Mouse (Mus musculus): ENCODE measurements around the gene Sprr2a2. TPM values are rescaled to one million over a fixed set of nuclear protein-coding genes. Genes with fewer than 3 reads are reported as not detected.
"Not testable (repeated sequence)": the region's sequence is repeated elsewhere in the genome, so short reads cannot be mapped to it uniquely, and the experiment has no call there.

Sprr2a2 gene
- not detected in 2 replicates for polyA plus RNA-seq (2016; fragmentation: Nextera tagmentation; extraction: Ambion mirVana)

DNA sequence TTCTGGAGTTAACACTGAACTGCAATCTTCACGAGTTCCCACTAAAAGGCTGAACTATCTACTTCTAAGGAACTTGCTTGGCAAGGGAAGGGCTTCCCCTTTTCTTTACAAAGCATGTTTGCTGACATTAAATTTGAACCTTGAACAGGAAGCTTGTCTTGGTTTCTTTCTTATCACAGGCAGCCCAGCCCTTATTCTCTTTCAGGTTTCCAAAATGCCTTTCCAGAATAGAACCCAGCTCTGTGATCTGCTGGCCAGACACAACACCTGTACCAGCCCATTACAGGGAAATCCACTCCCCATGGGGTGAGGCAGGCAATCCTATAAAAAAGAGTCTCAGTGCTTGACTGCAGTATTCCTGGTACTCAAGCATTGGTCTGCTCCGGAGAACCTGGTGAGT, at the start of gene Sprr2a2, which contains the start of gene Sprr2a1:
Gene Sprr2a2, plus strand, starts transcription at position 352 of the 400 bp plus-strand sequence.
Gene Sprr2a1, plus strand, starts transcription at position 231 of the 400 bp plus-strand sequence.
- WGBS, result no CpG with 5 or more reads among the region's 2 CpGs
- H3K9ac ChIP-seq; ATAC-seq (ENCODE audit: insufficient number of reproducible peaks, insufficient read depth, low FRiP score, low TSS enrichment); H3K4me1 ChIP-seq; H3K27ac ChIP-seq; H3K4me3 ChIP-seq; H3K9me3 ChIP-seq; H3K4me2 ChIP-seq (replicated peaks); H3K27me3 ChIP-seq; H3K36me3 ChIP-seq: not testable (repeated sequence)

DNA sequence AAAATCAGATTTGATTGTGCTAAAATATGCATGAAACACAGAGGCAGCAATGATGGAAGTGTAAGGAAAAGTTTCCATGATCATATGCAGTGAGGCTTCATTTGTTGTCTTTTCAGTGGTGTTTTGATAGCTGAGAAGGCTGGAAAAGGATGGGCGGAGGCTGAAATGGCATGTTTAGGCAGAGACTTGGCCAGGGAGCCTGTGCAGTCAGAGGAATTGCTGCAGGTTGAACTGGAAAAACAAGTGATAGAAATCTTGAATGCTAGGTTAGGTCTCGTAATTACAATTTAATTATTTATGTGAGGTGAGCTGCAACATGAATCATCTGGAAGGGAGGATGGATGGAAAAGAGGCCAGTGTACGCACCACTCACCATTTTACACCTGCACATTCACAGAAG, 45.9 kb upstream of the Sprr2a2 start:
- H3K4me3 ChIP-seq, result no peak overlapping the region
- 81% methylated on average over 3 of the region's 3 CpGs for WGBS
- ATAC-seq (ENCODE audit: insufficient number of reproducible peaks, insufficient read depth, low FRiP score, low TSS enrichment), result no peak

DNA sequence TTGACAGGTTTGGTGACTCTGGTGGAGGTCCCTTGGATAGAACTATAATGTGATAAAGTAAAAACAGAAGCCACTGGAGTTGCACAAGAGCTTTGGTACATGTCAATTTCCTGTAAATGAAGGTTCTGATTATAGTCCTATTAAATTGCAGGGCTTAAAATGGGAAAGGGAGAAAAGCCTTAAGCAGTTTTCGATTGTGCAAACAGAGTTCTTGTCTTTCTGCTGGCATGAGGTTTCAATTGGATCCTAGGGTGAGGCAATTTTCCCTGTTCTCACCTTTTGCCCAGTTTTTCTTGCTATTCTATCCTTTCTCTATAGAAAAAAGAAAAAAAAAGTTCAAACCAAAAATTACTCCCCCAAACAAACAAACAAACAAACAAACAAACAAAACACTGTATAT, 38.8 kb upstream of the Sprr2a2 start:
- no peak overlapping the region for H3K27ac ChIP-seq
- 63% methylated on average over 1 of the region's 1 CpGs for WGBS
- no peaks in the 10 kb centered on the region for H3K4me1 ChIP-seq
- H3K9me3 ChIP-seq, result no peaks in the 10 kb centered on the region
- no peak overlapping the region for H3K9ac ChIP-seq
- H3K27me3 ChIP-seq, result no peaks in the 10 kb centered on the region
- no peak for ATAC-seq (ENCODE audit: insufficient number of reproducible peaks, insufficient read depth, low FRiP score, low TSS enrichment)
- no peaks in the 10 kb centered on the region for H3K36me3 ChIP-seq
- no peak overlapping the region for H3K4me3 ChIP-seq
- no peak overlapping the region for H3K4me2 ChIP-seq (replicated peaks)

More for the DNA sequence above, 45.9 kb upstream of the Sprr2a2 start:
- Histone ChIP-seq H3K9me3 (no peaks in the 10 kb centered on the region), H3K27ac (no peak overlapping the region), H3K27me3 (no peaks in the 10 kb centered on the region), H3K36me3 (no peaks in the 10 kb centered on the region), H3K9ac (no peak overlapping the region), H3K4me2 (replicated peaks) (no peak overlapping the region), H3K4me1 (no peaks in the 10 kb centered on the region)

DNA sequence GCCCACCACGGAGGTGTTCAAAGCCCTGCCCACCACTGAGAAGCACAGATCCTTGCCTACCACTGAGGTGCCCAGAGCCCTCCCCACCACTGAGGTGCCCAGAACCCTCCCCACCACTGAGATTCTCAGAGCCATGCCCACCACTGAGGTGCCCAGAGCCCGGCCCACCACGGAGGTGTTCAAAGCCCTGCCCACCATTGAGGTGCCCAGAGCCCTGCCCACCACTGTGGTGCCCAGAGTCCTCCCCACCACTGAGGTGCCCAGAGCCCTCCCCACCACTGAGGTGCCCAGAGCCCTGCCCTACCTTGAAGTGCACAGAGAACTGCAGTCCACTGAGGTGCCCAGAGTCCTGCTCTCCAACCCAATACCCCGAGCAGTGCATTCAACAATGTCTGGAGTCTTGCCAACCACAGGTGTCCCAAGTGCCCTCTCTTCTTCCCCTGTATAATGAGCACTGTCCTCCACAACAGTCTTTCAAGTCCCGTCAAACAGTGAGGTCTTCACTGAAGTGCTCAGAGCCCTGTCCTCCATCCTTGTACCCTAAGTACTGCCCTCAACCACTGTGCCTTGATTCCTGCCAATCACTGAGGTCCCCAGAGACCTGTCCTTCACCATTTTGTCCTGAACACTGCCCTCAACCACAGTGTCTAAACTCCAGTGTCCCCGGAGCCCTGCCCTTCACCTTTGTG, 20.1 kb upstream of the Sprr2a2 start:
- no peak overlapping the region for H3K9ac ChIP-seq
- H3K4me3 ChIP-seq, result no peak overlapping the region
- no peaks in the 10 kb centered on the region for H3K36me3 ChIP-seq
- ATAC-seq (ENCODE audit: insufficient number of reproducible peaks, insufficient read depth, low FRiP score, low TSS enrichment), result 0 out of 2 replicates have a peak, but pooled peaks have one; percentile 60
- no peaks in the 10 kb centered on the region for H3K9me3 ChIP-seq
- H3K27ac ChIP-seq, result no peak overlapping the region
- 80% methylated on average over 6 of the region's 6 CpGs for WGBS
- no peaks in the 10 kb centered on the region for H3K27me3 ChIP-seq
- H3K4me1 ChIP-seq, result no peaks in the 10 kb centered on the region
- no peak overlapping the region for H3K4me2 ChIP-seq (replicated peaks)

DNA sequence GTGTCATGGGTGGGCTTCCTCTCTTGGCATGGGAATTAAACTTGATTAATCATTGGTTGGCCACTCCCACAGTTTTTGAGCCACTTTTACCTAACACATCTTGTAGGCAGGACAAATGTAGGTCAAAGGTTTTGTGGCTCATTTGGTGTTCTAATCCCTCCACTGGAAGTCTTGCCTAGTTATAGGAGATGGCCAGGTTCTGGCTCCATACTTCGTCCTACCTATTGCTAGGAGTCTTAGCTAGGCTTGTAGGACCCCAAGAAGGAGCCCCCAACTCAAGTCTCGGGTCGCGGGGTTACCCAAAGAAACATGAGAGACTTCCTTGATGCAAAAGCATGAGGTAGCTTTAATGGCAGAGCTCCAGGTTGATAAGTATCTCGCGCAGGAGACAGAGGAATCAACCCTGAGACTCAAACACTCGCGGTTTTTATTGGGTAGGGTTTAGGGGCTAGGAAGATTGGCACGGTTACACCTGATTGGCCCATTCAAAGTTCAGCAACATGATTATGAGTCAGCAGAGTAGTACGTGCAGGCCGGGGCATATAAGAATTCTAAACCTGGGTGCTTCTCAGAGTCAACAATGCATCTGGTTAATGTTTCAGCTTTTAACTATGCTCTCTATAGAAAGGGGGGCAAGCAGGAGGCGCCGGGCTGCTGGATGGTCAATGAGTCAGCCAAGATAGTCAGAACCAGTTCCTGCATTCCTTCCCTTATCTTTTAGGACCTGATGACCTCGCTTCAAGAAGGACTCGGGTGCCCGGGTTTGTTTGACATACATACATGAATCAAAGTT, 4.4 kb upstream of the Sprr2a2 start:
- WGBS, result no CpG with 5 or more reads among the region's 16 CpGs
- H3K4me3 ChIP-seq; H3K27ac ChIP-seq; ATAC-seq (ENCODE audit: insufficient number of reproducible peaks, insufficient read depth, low FRiP score, low TSS enrichment); H3K9me3 ChIP-seq; H3K4me2 ChIP-seq (replicated peaks); H3K4me1 ChIP-seq; H3K9ac ChIP-seq; H3K36me3 ChIP-seq; H3K27me3 ChIP-seq: not testable (repeated sequence)

DNA sequence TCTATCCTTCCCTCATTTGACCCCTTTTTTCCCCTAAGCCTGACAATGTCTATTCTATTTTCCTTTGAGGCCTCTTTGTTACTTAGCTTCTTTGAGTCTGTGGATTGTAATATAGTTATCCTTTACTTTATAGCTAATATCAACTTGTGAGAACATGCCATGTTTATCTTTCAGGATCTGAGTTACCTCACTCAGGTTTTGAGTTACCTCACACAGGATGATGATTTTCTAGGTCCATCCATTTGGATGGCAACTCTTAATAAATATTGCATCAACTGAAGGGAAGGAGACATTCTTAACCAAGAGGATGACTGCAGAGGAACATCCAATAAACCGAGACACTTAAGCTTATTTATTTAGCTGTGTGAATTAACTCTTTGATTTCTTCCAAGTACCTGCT, 3.7 kb upstream of the Sprr2a2 start:
- WGBS, result no CpG with 5 or more reads among the region's 1 CpGs
- not testable (repeated sequence) for H3K9ac ChIP-seq

DNA sequence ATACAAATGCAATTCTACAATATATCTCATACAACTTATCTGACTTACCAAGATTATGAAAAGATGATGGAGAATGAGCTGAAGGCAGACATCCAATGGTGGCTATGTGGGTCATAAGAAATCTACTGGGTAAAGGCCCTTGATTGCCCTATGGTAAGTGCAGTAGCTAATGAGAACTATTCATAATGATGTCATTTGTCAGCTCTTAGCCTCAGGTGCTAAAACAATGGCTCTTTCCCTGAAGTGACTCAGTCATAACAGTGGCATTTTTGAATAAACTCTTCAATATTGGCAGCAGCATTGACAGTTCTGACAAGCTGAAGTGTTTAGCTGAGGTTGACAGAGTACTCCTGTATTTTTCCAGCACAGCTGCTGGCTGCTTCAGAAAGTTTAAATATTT, 2.1 kb upstream of the Sprr2a2 start:
- H3K9me3 ChIP-seq; H3K36me3 ChIP-seq; H3K27me3 ChIP-seq; H3K4me1 ChIP-seq; H3K4me2 ChIP-seq (replicated peaks); H3K4me3 ChIP-seq; H3K9ac ChIP-seq; H3K27ac ChIP-seq; ATAC-seq (ENCODE audit: insufficient number of reproducible peaks, insufficient read depth, low FRiP score, low TSS enrichment): not testable (repeated sequence)

More for the DNA sequence above, 3.7 kb upstream of the Sprr2a2 start:
- ATAC-seq (ENCODE audit: insufficient number of reproducible peaks, insufficient read depth, low FRiP score, low TSS enrichment); H3K4me1 ChIP-seq; H3K9me3 ChIP-seq; H3K36me3 ChIP-seq; H3K27ac ChIP-seq; H3K4me3 ChIP-seq; H3K27me3 ChIP-seq; H3K4me2 ChIP-seq (replicated peaks): not testable (repeated sequence)

DNA sequence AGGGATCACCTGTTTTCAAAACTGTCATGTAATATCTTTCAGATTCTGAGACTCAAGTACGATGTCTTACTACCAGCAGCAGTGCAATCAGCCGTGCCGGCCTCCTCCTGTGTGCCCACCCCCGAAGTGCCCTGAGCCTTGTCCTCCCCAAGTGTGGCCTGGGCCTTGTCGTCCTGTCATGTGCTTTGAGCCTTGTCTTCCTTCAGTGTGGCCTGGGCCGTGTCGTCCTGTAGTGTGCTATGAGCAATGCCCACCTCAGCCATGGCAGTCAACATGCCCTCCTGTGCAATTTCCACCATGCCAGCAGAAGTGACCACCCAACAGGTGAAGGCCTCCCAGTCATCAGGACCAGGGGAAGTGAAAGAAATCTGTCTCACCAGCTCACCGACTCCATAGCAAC, 3.3 kb downstream of the Sprr2a2 start:
- peak; percentile 48; the same call in 1 of the 2 replicates for ATAC-seq (ENCODE audit: insufficient number of reproducible peaks, insufficient read depth, low FRiP score, low TSS enrichment)
- H3K4me1 ChIP-seq; H3K27me3 ChIP-seq; H3K9me3 ChIP-seq; H3K9ac ChIP-seq; H3K4me2 ChIP-seq (replicated peaks); H3K27ac ChIP-seq; H3K36me3 ChIP-seq; H3K4me3 ChIP-seq: not testable (repeated sequence)
- no CpG with 5 or more reads among the region's 8 CpGs for WGBS

DNA sequence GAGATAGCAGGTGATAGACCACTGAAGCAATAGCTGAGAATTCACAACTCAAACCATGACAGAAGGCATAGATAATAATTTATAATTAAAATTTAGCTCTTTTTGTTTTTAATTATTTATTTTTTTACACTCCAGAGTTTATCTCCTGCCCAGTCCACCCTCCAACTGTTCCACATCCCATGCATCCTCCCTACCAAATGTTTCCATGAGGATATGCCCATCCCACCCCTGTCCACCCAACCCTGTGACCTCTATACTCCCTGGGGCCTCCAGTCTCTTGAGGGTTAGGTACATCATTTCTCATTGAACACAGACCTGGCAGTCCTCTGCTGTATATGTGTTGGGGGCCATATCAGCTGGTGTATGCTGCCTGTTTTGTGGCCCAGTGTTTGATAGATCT, 8.0 kb downstream of the Sprr2a2 start:
- H3K9ac ChIP-seq; H3K9me3 ChIP-seq; H3K4me3 ChIP-seq; H3K4me2 ChIP-seq (replicated peaks); H3K27ac ChIP-seq; H3K36me3 ChIP-seq; H3K4me1 ChIP-seq; H3K27me3 ChIP-seq; ATAC-seq (ENCODE audit: insufficient number of reproducible peaks, insufficient read depth, low FRiP score, low TSS enrichment): not testable (repeated sequence)

- not testable (repeated sequence) for H3K27me3 ChIP-seq; H3K27ac ChIP-seq; H3K9ac ChIP-seq; H3K4me2 ChIP-seq (replicated peaks); H3K4me3 ChIP-seq; H3K9me3 ChIP-seq; ATAC-seq (ENCODE audit: insufficient number of reproducible peaks, insufficient read depth, low FRiP score, low TSS enrichment); H3K36me3 ChIP-seq; H3K4me1 ChIP-seq
- 78% methylated on average over 3 of the region's 3 CpGs for WGBS
These were observed 11.7 kb downstream of the Sprr2a2 start for GRCm38 (mm10) chr3:92227410-92227809.

DNA sequence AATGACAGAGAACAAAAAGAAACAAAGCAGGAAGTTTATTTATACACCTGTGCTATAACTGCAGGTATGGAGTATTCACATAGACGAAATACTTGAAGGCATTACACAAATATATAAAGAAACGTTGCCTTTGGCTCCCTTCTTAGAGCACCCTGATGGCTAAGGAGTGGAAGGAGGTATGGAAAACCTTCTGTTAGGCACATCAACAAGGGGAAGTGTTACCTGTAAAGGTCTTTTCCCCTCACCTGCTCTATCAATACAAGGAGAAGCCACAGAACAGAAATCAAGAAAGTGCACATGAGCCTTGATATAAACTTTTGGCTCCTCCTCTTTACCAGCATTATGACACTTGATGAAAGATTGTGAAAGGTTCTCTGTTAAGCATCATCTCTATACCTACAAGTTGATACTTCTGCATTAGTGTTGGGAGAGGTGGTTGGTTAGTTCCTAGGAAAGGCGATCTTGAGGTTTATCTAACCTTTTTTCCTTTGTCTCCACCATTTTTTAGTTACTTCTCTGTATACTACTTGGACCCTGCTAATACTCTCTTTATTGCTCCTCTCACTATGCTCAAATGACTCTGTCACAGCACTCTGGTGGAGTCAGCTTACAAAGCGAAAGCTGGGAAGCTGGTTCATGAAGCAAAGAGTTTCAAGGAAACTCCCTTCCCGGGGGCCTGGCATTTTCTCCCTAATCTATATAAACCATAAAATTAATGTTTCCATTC, 20.9 kb downstream of the Sprr2a2 start:
- H3K4me2 ChIP-seq (replicated peaks); ATAC-seq (ENCODE audit: insufficient number of reproducible peaks, insufficient read depth, low FRiP score, low TSS enrichment); H3K27ac ChIP-seq; H3K4me3 ChIP-seq; H3K9ac ChIP-seq; H3K27me3 ChIP-seq; H3K36me3 ChIP-seq; H3K4me1 ChIP-seq; H3K9me3 ChIP-seq: not testable (repeated sequence)
- no CpG with 5 or more reads among the region's 5 CpGs for WGBS

DNA sequence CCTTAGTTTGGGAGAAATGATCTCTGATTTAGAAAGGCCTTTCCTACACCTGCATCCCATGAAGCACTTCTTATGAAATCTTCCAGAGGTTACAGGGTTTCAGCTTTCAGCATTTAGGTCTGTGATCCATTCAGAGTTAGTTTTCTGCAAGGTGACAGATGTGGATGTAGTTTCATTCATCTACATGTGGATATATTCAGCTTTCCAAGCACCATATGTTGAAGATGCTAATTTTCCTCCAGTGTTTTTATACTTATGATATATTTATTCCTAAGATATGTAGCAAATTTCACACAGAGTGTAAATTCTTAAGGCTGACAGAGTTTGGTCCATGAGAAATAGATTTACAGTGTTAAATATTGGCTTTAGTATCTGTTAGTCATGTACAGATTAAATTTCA, 23.0 kb downstream of the Sprr2a2 start:
- not testable (repeated sequence) for H3K27ac ChIP-seq; H3K4me3 ChIP-seq; H3K36me3 ChIP-seq; H3K9ac ChIP-seq; ATAC-seq (ENCODE audit: insufficient number of reproducible peaks, insufficient read depth, low FRiP score, low TSS enrichment); H3K4me1 ChIP-seq; H3K9me3 ChIP-seq; H3K27me3 ChIP-seq; H3K4me2 ChIP-seq (replicated peaks)

Measured in embryonic facial prominence, embryonic 12.5 days (tissue).